Mouse (Mus musculus) MN1 (cell line): Measurements from ENCODE around the gene Nkg7.
"Not testable (repeated sequence)": the region's sequence is repeated elsewhere in the genome, so short reads cannot be mapped to it uniquely, and the experiment has no call there.

Source experiments
- DNase-seq: peaks from one replicate; pipeline ENCODE4 v3.0.0-alpha.2; 2016; ENCODE audit warnings: low spot score

Nkg7 gene

GRCm38 (mm10) chr7:43436341-43437255 is at the start of gene Nkg7:
Gene Nkg7 (plus strand): TSS chr7:43437073.
- DNase-seq, result no peak

- no peak for DNase-seq
Observed at GRCm38 (mm10) chr7:43392349-43393121, 44.3 kb upstream of the Nkg7 start.

DNA sequence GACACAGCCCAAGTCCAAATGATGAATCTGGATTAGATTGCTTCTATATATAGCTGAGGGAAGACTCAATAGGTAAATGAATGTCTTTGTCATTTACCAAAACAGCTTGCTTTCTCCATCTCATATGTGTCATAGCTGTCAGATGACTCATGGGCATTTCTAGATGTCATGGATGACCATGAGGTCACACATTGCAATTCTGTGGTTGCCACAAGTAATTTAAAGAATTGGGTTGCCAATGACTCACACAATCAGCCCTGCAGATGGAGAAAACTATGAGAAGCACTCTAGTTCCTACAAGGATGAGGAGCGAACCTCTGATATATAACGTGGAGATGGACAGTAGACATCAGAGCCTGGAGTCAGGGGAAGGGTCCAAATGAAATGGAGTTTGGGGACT is 37.4 kb upstream of the Nkg7 start:
- DNase-seq, result no peak

DNA sequence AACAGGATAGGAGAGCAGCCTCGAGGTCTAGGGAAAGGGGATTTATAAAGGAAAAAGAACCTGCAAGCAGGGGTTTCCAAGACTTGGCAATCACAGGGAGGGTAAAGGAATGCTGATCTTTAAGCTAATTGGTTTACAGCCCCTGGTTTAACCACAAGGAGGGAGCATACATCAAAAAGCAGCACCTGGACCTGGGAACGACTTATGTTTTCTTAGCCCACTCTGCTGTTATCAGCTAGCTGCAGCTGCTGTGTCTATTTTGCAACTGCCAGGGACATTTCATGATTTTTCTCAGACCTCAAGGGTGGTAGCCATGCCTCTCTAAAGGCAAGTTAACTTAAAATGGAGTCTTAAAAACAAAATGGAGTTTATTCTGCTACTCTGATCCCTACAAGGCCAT is 34.2 kb upstream of the Nkg7 start:
- DNase-seq, result no peak

DNA sequence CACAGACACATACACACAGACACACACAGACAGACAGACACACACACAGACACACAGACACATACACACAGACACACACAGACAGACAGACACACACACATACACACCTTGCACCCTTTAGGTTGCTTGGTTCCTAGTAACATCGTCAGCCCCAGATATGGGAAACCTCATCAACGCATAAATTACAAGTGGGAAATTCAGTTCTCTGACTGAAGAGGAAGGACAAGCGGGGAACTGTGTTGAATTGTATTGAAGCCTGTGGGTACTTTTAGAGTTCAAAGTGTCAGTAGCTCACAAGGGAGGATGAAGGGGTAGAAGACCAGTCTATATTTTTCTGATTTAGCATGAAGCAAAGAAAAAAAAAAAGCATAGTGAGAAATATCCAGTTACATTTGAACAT is 29.3 kb upstream of the Nkg7 start:
- no peak for DNase-seq

GRCm38 (mm10) chr7:43408131-43408553 is 28.7 kb upstream of the Nkg7 start, which contains the start of gene Siglecg:
Gene Siglecg (plus strand): TSS chr7:43408204.
- no peak for DNase-seq

GRCm38 (mm10) chr7:43409084-43409483 is 27.8 kb upstream of the Nkg7 start:
- DNase-seq, result no peak

GRCm38 (mm10) chr7:43411724-43412123 is 25.1 kb upstream of the Nkg7 start:
- not testable (repeated sequence) for DNase-seq

DNA sequence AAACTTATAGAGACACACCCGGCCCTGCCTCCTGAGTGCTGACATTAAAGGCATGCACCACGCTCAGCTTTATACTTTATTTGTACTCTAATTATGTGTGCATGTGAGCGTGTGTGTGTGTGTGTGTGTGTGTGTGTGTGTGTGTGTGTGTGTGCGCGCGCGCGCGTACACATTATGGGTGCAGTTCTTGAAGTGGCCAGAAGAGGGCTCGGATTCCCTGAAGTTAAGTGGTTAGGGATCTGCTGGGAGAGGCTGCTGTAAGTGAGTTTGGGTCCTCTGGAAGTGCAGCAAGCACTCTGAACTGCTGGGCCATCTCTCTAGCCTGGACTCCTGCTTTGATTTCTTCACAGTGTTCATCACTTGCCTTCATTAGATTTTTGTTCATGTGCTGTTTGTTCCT is 19.6 kb upstream of the Nkg7 start:
- DNase-seq, result no peak

- DNase-seq, result peak; percentile 67
Observed at GRCm38 (mm10) chr7:43422995-43423617, 13.8 kb upstream of the Nkg7 start.

GRCm38 (mm10) chr7:43423991-43424625 is 12.8 kb upstream of the Nkg7 start:
- no peak for DNase-seq

GRCm38 (mm10) chr7:43427406-43427805 is 9.5 kb upstream of the Nkg7 start, which contains the start of gene Lim2:
Gene Lim2 (plus strand): TSS chr7:43427670.
- DNase-seq, result no peak

GRCm38 (mm10) chr7:43429500-43429899 is 7.4 kb upstream of the Nkg7 start:
- DNase-seq, result no peak

GRCm38 (mm10) chr7:43432891-43433290 is 4.0 kb upstream of the Nkg7 start:
- no peak for DNase-seq

DNA sequence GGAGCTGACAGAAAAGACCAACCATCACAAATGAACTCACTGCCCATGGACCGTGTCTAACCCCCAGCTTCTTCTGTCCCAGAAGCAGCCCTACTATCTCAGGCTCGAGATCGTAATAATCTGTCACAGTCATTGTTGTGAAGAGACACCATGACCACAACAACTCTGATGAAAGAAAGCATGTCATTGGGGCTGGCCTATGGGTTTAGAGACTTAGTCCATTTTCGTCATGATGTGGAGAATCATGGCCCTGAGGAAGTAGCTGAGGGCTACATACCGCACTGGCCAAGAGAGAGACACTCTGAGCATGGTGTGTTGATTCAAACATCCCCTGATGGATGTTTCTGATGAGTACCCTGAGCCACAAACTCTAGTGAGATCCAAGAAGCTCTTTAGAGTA is 2.2 kb upstream of the Nkg7 start:
- DNase-seq, result no peak

DNA sequence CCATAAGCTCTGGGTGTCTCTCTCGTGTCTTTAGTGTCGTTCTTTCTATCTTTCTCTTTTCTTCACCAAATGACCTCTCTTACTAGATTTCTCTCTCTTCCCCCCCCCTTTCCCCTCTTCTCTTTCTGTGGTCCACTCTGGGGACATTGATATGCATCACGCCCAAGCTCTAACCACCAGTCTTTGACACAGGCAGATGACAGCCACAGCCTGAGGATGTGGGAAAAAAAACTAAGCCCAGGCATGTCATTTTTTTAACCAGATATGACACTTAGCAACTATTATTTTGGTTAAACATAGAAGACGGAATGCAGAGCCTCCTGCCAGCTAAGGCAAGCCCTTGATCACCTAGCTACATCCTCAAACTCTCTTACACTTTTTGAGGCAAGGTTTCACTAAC is 1.7 kb downstream of the Nkg7 start:
- DNase-seq, result no peak

GRCm38 (mm10) chr7:43440482-43440881 is 3.6 kb downstream of the Nkg7 start, which contains the start of gene Cldnd2:
Gene Cldnd2 (plus strand): TSS chr7:43440782.
- no peak for DNase-seq

GRCm38 (mm10) chr7:43441071-43441470 is 4.2 kb downstream of the Nkg7 start:
- DNase-seq, result no peak

DNA sequence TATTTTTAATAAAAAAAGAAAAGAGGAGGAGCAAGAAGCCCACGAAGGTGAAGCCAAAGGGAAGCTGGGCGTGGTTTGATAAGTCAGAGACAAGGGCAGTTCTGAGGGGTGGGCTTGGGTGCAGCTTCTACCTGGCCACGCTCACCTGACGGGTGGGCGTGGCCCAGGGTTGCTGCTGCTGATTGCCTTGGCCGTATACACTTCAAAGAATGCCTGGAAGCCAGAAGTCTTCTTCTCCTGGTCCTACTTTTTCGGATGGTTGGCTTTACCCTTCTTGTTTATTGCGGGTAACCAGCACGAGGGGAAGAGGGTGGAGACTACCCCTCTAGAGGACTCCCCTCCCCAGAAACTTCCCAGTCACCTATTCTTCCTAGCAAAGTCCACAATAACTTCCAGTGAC is 5.8 kb downstream of the Nkg7 start:
- no peak for DNase-seq

GRCm38 (mm10) chr7:43443126-43443916 is 6.4 kb downstream of the Nkg7 start:
- DNase-seq, result peak; percentile 59

GRCm38 (mm10) chr7:43443917-43444293 is 7.0 kb downstream of the Nkg7 start, which contains the start of the genes Etfb and Gm45233:
Gene Etfb (plus strand): TSS chr7:43444083.
Gene Gm45233 (plus strand): TSS chr7:43444128.
- DNase-seq, result peak; percentile 93
